15 mouse cellular contexts compared by ENCODE assay signal in genomic region chr8:45675821-45676279, GRCm38 (mm10).
DNase-seq lines count a peak whose midpoint lies in the region; ATAC-seq and TF ChIP-seq lines count a peak whose summit lies in the region.
"Had no signal": no experiment of that assay in that cellular context is flagged by ENCODE, and none has a peak within 500 bp of the region (broad histone marks: within the 10 kb centered on the region; RNA-seq: fewer than 3 reads in every experiment).

No protein-coding gene starts in this region.

- H3K4me2 ChIP-seq in neural tube, embryonic 11.5 days (ENCODE audit: low read depth): no peak overlapping the region
- no peak overlapping the region for H3K4me2 ChIP-seq in hindbrain, embryonic 13.5 days
- H3K4me2 ChIP-seq in midbrain, postnatal 0 days (ENCODE audit: low read depth, low read length, poor library complexity, severe bottlenecking): no peak overlapping the region
- H3K4me2 ChIP-seq: heart, embryonic 13.5 days; limb, embryonic 12.5 days; liver, embryonic 15.5 days had no signal

- DNase-seq in neural tube, embryonic 11.5 days (ENCODE audit: low spot score): peak; percentile 65
- DNase-seq in neural tube, embryonic 10.5 days (ENCODE audit: extremely low spot score, low spot score): no peak
- DNase-seq in midbrain, postnatal 0 days (ENCODE audit: low spot score): peak; percentile 57
- DNase-seq in kidney, adult 8-10 months: no peak
- no peak for DNase-seq in kidney, postnatal 4 days
- DNase-seq: adrenal gland, postnatal 10 days; cerebellum, adult 8-10 months; gastrocnemius, postnatal 25 days; kidney, adult 2 months; right cerebral cortex, postnatal 4 days had no signal

- no peak overlapping the region for H3K9ac ChIP-seq in neural tube, embryonic 11.5 days (ENCODE audit: low read length)
- no peak overlapping the region for H3K9ac ChIP-seq in hindbrain, embryonic 13.5 days
- H3K9ac ChIP-seq in midbrain, postnatal 0 days (replicated peaks; ENCODE audit: low read length, poor library complexity, severe bottlenecking): no peak overlapping the region
- H3K9ac ChIP-seq: heart, embryonic 13.5 days; limb, embryonic 12.5 days; liver, embryonic 15.5 days had no signal

- H3K4me3 ChIP-seq in neural tube, embryonic 11.5 days (ENCODE audit: low read depth, low read length): no peak overlapping the region
- no peak overlapping the region for H3K4me3 ChIP-seq in hindbrain, embryonic 13.5 days
- H3K4me3 ChIP-seq in midbrain, postnatal 0 days (ENCODE audit: low read depth, low read length): no peak overlapping the region
- H3K4me3 ChIP-seq: heart, embryonic 13.5 days; limb, embryonic 12.5 days; liver, embryonic 15.5 days had no signal

- no peaks in the 10 kb centered on the region for H3K36me3 ChIP-seq in neural tube, embryonic 11.5 days (ENCODE audit: control insufficient read depth, insufficient read depth, low read length)
- no peaks in the 10 kb centered on the region for H3K36me3 ChIP-seq in hindbrain, embryonic 13.5 days
- no peaks in the 10 kb centered on the region for H3K36me3 ChIP-seq in midbrain, postnatal 0 days (ENCODE audit: insufficient read depth, low read length)
- H3K36me3 ChIP-seq: limb, embryonic 12.5 days; liver, embryonic 15.5 days had no signal

- no peaks in the 10 kb centered on the region for H3K27me3 ChIP-seq in neural tube, embryonic 11.5 days (ENCODE audit: control insufficient read depth, insufficient read depth, low read length)
- H3K27me3 ChIP-seq in hindbrain, embryonic 13.5 days: no peaks in the 10 kb centered on the region
- H3K27me3 ChIP-seq in midbrain, postnatal 0 days (ENCODE audit: insufficient read depth, low read length): no peaks in the 10 kb centered on the region
- H3K27me3 ChIP-seq: heart, embryonic 13.5 days; limb, embryonic 12.5 days; liver, embryonic 15.5 days had no signal

- TF ChIP-seq CTCF in midbrain, postnatal 0 days (IDR thresholded peaks at IDR 0.05): no peak

- no peaks in the 10 kb centered on the region for H3K9me3 ChIP-seq in neural tube, embryonic 11.5 days (ENCODE audit: control insufficient read depth, low read length)
- H3K9me3 ChIP-seq in hindbrain, embryonic 13.5 days: no peaks in the 10 kb centered on the region
- H3K9me3 ChIP-seq in midbrain, postnatal 0 days (ENCODE audit: low read length): no peaks in the 10 kb centered on the region
- H3K9me3 ChIP-seq: heart, embryonic 13.5 days; limb, embryonic 12.5 days; liver, embryonic 15.5 days had no signal

- H3K27ac ChIP-seq in neural tube, embryonic 11.5 days (ENCODE audit: low read depth, low read length): no peak overlapping the region
- peak overlapping the region; percentile 75 for H3K27ac ChIP-seq in hindbrain, embryonic 13.5 days
- no peak overlapping the region for H3K27ac ChIP-seq in midbrain, postnatal 0 days (ENCODE audit: low read depth, low read length)
- H3K27ac ChIP-seq: heart, embryonic 13.5 days; limb, embryonic 12.5 days; liver, embryonic 15.5 days had no signal

- H3K4me1 ChIP-seq in neural tube, embryonic 11.5 days (ENCODE audit: control insufficient read depth, insufficient read depth, low read length): no peaks in the 10 kb centered on the region; the same call in 1 of the 2 replicates
- peaks cover 26% of the 10 kb centered on the region for H3K4me1 ChIP-seq in hindbrain, embryonic 13.5 days (replicated peaks)
- H3K4me1 ChIP-seq in midbrain, postnatal 0 days (ENCODE audit: insufficient read depth, low read length): no peaks in the 10 kb centered on the region
- H3K4me1 ChIP-seq: liver, embryonic 15.5 days had no signal

- WGBS in neural tube, embryonic 11.5 days: 60% methylated on average over 6 of the region's 6 CpGs
- WGBS in hindbrain, embryonic 13.5 days: 27% methylated on average over 6 of the region's 6 CpGs
- whole genome bisulfite sequencing in midbrain, postnatal 0 days: 42% methylated on average over 6 of the region's 6 CpGs

- peak; percentile 84 for ATAC-seq in neural tube, embryonic 11.5 days (ENCODE audit: insufficient read depth, low FRiP score, low TSS enrichment)
- ATAC-seq in hindbrain, embryonic 13.5 days (ENCODE audit: low FRiP score): peak; percentile 73
- ATAC-seq in midbrain, postnatal 0 days (ENCODE audit: low FRiP score): no peak
- no peak for ATAC-seq in CD4-positive, CD25-positive, alpha-beta regulatory T cell, adult 4 months

Comparison
In these comparisons a context has a peak if more than half of its experiments do, and no peak if none do; other contexts are left out.
1. DNase-seq: peak in neural tube, embryonic 11.5 days (single experiment) and midbrain, postnatal 0 days (single experiment); none in neural tube, embryonic 10.5 days (single experiment), kidney, adult 8-10 months (0 of 2) and kidney, postnatal 4 days (0 of 2).
2. ATAC-seq: peak in neural tube, embryonic 11.5 days (single experiment) and hindbrain, embryonic 13.5 days (single experiment); none in midbrain, postnatal 0 days (single experiment) and CD4-positive, CD25-positive, alpha-beta regulatory T cell, adult 4 months (single experiment).